Mouse (Mus musculus): ENCODE measurements around the gene Chn2. TPM values are rescaled to one million over a fixed set of nuclear protein-coding genes. Genes with fewer than 3 reads are reported as not detected.
A peak's percentile ranks its signal among the peaks of the same experiment; 100 is the strongest.

Chn2 gene
- polyA plus RNA-seq, 1 experiment, result 5.6 TPM

DNA sequence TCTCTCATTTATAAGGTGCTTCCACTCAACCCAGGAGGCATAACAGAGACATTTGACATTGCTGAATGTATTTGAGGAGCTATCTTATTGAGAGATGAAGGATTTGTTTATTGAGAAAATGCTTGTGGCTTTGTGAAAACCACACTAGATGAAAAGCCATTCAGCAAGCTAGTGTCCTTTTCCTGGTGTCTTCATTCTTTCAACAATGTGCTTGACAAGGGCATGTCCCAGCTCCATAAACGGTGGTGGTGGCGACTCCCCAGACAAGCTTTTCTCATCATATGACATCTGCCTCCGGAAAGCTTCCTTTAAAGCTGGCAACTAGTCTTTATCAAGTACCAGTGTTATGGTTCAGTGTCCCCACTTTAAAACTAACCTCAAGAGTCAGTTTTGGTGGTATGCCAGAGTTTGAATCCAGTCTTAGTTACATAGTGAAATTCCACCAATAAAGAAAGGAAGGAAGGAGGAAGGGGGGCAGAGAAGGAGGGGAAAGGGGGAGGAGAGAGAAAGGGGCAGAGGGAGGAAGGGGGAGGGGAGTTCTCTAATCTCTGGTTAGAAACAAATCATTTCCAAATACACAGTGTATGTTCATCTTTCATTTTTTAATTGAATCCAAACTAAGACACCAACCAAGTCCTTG, 286.0 kb downstream of the Chn2 start, which contains the start of gene Prr15:
Prr15 (plus strand) TSS at position 590 of the 640 bp plus-strand sequence.
- H3K4me3 ChIP-seq (ENCODE audit: low read depth, low read length), result peak within 1 kb of the TSS; percentile 53
- no peak within 1 kb of the TSS for H3K9ac ChIP-seq (ENCODE audit: low read depth, poor library complexity, severe bottlenecking)
- H3K27me3 ChIP-seq (ENCODE audit: control insufficient read depth, insufficient read depth, low read length, poor library complexity, severe bottlenecking), result peaks cover 7% of the 10 kb centered on the region; the same call in 1 of the 2 replicates
- H3K4me1 ChIP-seq (ENCODE audit: control insufficient read depth, insufficient read depth, low read length), result no peaks in the 10 kb centered on the region
- H3K27ac ChIP-seq (ENCODE audit: insufficient read depth, low read length), result no peak within 1 kb of the TSS
- H3K9me3 ChIP-seq (replicated peaks; ENCODE audit: control insufficient read depth, insufficient read depth, low read length, poor library complexity, severe bottlenecking), result no peaks in the 10 kb centered on the region
- TF ChIP-seq POLR2A (IDR thresholded peaks at IDR 0.05; ENCODE audit: insufficient read depth, low read length) (no peak), CTCF (IDR thresholded peaks at IDR 0.05; ENCODE audit: low read depth, low read length) (no peak), EP300 (IDR thresholded peaks at IDR 0.05; ENCODE audit: insufficient read depth, low read depth, low read length) (no peak)
- no peaks in the 10 kb centered on the region for H3K36me3 ChIP-seq (ENCODE audit: control insufficient read depth, insufficient read depth, low read length, poor library complexity, severe bottlenecking)

DNA sequence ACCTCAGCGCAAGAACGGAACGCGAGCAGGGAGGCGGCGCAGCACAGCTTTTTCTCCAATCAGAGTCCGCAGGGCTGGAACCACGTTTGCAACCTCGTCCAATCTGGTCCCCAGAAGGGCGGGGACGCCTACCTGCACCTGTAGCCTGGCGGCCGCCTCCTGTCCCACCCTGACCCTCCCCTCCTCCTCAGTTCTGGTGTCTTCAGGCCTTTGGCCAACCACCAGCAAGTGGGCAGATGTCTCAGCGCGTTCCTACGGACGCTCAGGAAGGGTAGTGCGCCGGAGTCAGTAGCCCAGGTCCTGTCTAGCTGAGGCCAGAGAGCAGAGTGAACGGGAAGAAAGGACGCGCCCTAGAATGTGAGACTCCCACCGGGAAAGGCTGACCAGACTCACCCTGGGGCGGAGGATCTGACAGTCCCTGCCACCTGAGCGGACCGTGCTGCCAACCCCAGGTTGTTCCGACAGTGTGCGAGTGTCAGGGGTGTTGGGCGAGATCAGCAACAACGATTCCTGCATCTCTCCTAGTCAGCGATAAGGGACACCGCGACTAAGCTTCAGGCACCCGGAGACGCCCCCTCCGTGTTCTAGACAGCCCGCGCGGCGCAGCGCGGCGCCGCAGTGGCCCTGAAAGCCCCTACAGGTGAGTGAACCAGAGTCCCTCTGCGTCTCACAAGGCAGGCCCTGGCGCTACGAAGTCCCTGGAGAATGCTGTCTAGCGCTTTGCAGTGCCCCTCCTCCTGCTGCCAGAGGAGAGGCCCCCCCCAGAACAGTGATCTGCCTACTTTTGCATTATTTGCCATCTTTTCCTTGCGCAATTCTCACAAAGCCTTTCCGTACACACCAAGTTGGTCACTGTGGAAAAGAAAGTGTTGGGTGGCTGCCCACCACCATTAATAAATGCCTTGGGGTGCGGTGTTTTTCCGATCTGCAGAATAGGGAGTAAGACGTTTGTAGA, 287.6 kb downstream of the Chn2 start:
- H3K36me3 ChIP-seq (ENCODE audit: control insufficient read depth, insufficient read depth, low read length, poor library complexity, severe bottlenecking), result no peaks in the 10 kb centered on the region
- no peaks in the 10 kb centered on the region for H3K4me1 ChIP-seq (ENCODE audit: control insufficient read depth, insufficient read depth, low read length)
- TF ChIP-seq CTCF (IDR thresholded peaks at IDR 0.05; ENCODE audit: low read depth, low read length), result no peak
- no peak for TF ChIP-seq POLR2A (IDR thresholded peaks at IDR 0.05; ENCODE audit: insufficient read depth, low read length)
- no peak for TF ChIP-seq EP300 (IDR thresholded peaks at IDR 0.05; ENCODE audit: insufficient read depth, low read depth, low read length)
- H3K27ac ChIP-seq (ENCODE audit: insufficient read depth, low read length), result no peak overlapping the region
- no peaks in the 10 kb centered on the region for H3K9me3 ChIP-seq (replicated peaks; ENCODE audit: control insufficient read depth, insufficient read depth, low read length, poor library complexity, severe bottlenecking)
- peaks cover 7% of the 10 kb centered on the region; the same call in 1 of the 2 replicates for H3K27me3 ChIP-seq (ENCODE audit: control insufficient read depth, insufficient read depth, low read length, poor library complexity, severe bottlenecking)
- H3K9ac ChIP-seq (ENCODE audit: low read depth, poor library complexity, severe bottlenecking), result no peak overlapping the region
- H3K4me3 ChIP-seq (ENCODE audit: low read depth, low read length), result peak overlapping the region; percentile 53

DNA sequence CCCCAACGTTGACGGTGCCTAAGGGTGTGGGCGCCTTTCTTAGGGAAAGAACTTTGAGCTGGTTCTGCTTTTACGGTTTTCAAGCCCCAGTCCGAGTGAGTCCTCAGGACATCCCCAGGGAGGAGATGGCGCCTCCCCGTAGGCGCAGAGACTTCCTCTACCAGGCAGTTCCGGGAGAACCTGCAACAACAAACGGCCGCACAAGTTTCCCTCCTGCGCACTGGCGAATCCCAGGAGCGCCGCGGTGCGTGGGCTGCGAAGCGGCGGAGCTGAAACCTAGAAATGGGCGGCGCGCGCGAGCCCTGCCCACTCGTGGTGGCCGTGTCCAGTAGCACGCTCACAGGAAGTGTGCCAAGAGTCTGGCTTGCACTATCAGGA, 288.3 kb downstream of the Chn2 start:
- H3K4me1 ChIP-seq (ENCODE audit: control insufficient read depth, insufficient read depth, low read length), result no peaks in the 10 kb centered on the region
- no peak overlapping the region for H3K9ac ChIP-seq (ENCODE audit: low read depth, poor library complexity, severe bottlenecking)
- no peaks in the 10 kb centered on the region for H3K36me3 ChIP-seq (ENCODE audit: control insufficient read depth, insufficient read depth, low read length, poor library complexity, severe bottlenecking)
- H3K9me3 ChIP-seq (replicated peaks; ENCODE audit: control insufficient read depth, insufficient read depth, low read length, poor library complexity, severe bottlenecking), result no peaks in the 10 kb centered on the region
- H3K4me3 ChIP-seq (ENCODE audit: low read depth, low read length), result peak overlapping the region; percentile 53
- H3K27me3 ChIP-seq (ENCODE audit: control insufficient read depth, insufficient read depth, low read length, poor library complexity, severe bottlenecking), result peaks cover 7% of the 10 kb centered on the region; the same call in 1 of the 2 replicates
- H3K27ac ChIP-seq (ENCODE audit: insufficient read depth, low read length), result no peak overlapping the region
- TF ChIP-seq CTCF (IDR thresholded peaks at IDR 0.05; ENCODE audit: low read depth, low read length) (no peak), EP300 (IDR thresholded peaks at IDR 0.05; ENCODE audit: insufficient read depth, low read depth, low read length) (no peak), POLR2A (IDR thresholded peaks at IDR 0.05; ENCODE audit: insufficient read depth, low read length) (no peak)

DNA sequence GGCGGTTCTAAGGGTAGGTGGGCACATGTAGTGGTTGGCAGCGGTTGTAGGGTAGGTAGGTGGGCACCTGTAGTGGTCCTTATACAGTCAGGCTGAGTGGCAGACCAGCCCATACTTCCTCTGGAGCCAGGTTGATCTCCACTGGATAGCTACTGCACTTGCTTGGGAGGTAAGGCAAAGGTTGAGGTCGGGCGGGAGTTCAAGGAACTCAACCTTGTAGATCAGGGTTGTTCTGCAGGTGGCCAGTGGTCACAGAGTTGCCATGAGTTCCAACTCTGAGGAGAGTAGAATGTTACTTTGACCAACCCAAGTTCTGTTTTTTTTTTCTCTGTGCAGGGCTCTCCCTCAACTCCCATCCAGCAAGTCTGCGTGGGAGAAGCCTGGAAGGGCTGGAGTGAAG, 289.4 kb downstream of the Chn2 start:
- no peaks in the 10 kb centered on the region for H3K36me3 ChIP-seq (ENCODE audit: control insufficient read depth, insufficient read depth, low read length, poor library complexity, severe bottlenecking)
- H3K27ac ChIP-seq (ENCODE audit: insufficient read depth, low read length), result no peak overlapping the region
- TF ChIP-seq EP300 (IDR thresholded peaks at IDR 0.05; ENCODE audit: insufficient read depth, low read depth, low read length), result no peak
- TF ChIP-seq POLR2A (IDR thresholded peaks at IDR 0.05; ENCODE audit: insufficient read depth, low read length), result no peak
- no peak for TF ChIP-seq CTCF (IDR thresholded peaks at IDR 0.05; ENCODE audit: low read depth, low read length)
- H3K9me3 ChIP-seq (replicated peaks; ENCODE audit: control insufficient read depth, insufficient read depth, low read length, poor library complexity, severe bottlenecking), result no peaks in the 10 kb centered on the region
- H3K4me1 ChIP-seq (ENCODE audit: control insufficient read depth, insufficient read depth, low read length), result no peaks in the 10 kb centered on the region
- H3K4me3 ChIP-seq (ENCODE audit: low read depth, low read length), result no peak overlapping the region
- H3K9ac ChIP-seq (ENCODE audit: low read depth, poor library complexity, severe bottlenecking), result no peak overlapping the region
- peaks cover 7% of the 10 kb centered on the region; the same call in 1 of the 2 replicates for H3K27me3 ChIP-seq (ENCODE audit: control insufficient read depth, insufficient read depth, low read length, poor library complexity, severe bottlenecking)

DNA sequence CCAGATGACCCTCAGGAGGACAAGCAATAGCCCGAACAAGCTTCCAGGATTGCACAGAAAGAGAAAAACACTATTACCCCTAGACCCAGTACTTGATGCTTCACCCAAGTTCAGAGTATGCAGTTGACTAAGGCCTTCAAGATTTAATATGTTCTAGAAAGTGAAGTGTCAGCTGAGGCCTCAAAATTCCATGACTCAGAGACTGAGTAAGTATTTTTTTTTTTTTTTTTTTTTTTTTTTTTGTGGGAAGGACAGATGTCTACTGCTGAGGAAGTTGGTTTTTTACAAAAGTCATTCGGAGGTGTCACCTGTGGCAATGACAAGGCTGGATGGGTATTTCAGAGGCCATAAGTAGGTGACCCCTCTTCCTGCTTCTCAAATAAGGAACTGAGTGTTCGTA, 290.2 kb downstream of the Chn2 start:
- peaks cover 7% of the 10 kb centered on the region; the same call in 1 of the 2 replicates for H3K27me3 ChIP-seq (ENCODE audit: control insufficient read depth, insufficient read depth, low read length, poor library complexity, severe bottlenecking)
- H3K4me1 ChIP-seq (ENCODE audit: control insufficient read depth, insufficient read depth, low read length), result no peaks in the 10 kb centered on the region
- H3K9ac ChIP-seq (ENCODE audit: low read depth, poor library complexity, severe bottlenecking), result no peak overlapping the region
- no peak for TF ChIP-seq EP300 (IDR thresholded peaks at IDR 0.05; ENCODE audit: insufficient read depth, low read depth, low read length)
- TF ChIP-seq POLR2A (IDR thresholded peaks at IDR 0.05; ENCODE audit: insufficient read depth, low read length), result no peak
- TF ChIP-seq CTCF (IDR thresholded peaks at IDR 0.05; ENCODE audit: low read depth, low read length), result no peak
- no peaks in the 10 kb centered on the region for H3K36me3 ChIP-seq (ENCODE audit: control insufficient read depth, insufficient read depth, low read length, poor library complexity, severe bottlenecking)
- no peak overlapping the region for H3K27ac ChIP-seq (ENCODE audit: insufficient read depth, low read length)
- H3K4me3 ChIP-seq (ENCODE audit: low read depth, low read length), result no peak overlapping the region
- H3K9me3 ChIP-seq (replicated peaks; ENCODE audit: control insufficient read depth, insufficient read depth, low read length, poor library complexity, severe bottlenecking), result no peaks in the 10 kb centered on the region
